Mouse (Mus musculus): ENCODE results near the gene Hnrnpf.

- TF ChIP-seq CTCF (IDR thresholded peaks at IDR 0.05; ENCODE audit: extremely low read depth, insufficient read length, insufficient replicate concordance, low read depth, low read length): peak; percentile 6; the same call in 1 of the 2 replicates
- peak; percentile 17; the same call in 1 of the 2 replicates for TF ChIP-seq POLR2A (IDR thresholded peaks at IDR 0.05; ENCODE audit: low read depth, low read length)
These were observed 17.5 kb downstream of the Hnrnpf start for GRCm38 (mm10) chr6:117917576-117917975.

All from small intestine, adult 2 months (tissue).